Mouse (Mus musculus): ENCODE results near the gene Klhdc1. TPM values are rescaled to one million over a fixed set of nuclear protein-coding genes. Genes with fewer than 3 reads are reported as not detected.

The Klhdc1 gene
- polyA plus RNA-seq, 1 experiment from 2014 or later = 1.8 TPM

GRCm38 (mm10) chr12:69288699-69289098 lies 47.7 kb downstream of the Klhdc1 start:
- H3K9me3 ChIP-seq = no peaks in the 10 kb centered on the region
- WGBS = 83% methylated on average over 9 of the region's 9 CpGs
- no peaks in the 10 kb centered on the region for H3K36me3 ChIP-seq (replicated peaks)
- no peak overlapping the region for H3K27ac ChIP-seq (replicated peaks)
- H3K27me3 ChIP-seq (replicated peaks; ENCODE audit: low read depth, poor library complexity, severe bottlenecking) = no peaks in the 10 kb centered on the region
- H3K4me1 ChIP-seq = no peaks in the 10 kb centered on the region
- no peak overlapping the region for H3K4me3 ChIP-seq
- no peak for DNase-seq (ENCODE audit: low spot score)

- no peaks in the 10 kb centered on the region for H3K36me3 ChIP-seq (replicated peaks)
- DNase-seq (ENCODE audit: low spot score) = no peak
- WGBS = 89% methylated on average over 6 of the region's 6 CpGs
- peaks cover 7% of the 10 kb centered on the region; the same call in 1 of the 2 replicates for H3K4me1 ChIP-seq
- H3K27ac ChIP-seq (replicated peaks) = no peak overlapping the region
- H3K4me3 ChIP-seq = no peak overlapping the region
- H3K27me3 ChIP-seq (replicated peaks; ENCODE audit: low read depth, poor library complexity, severe bottlenecking) = no peaks in the 10 kb centered on the region
- no peaks in the 10 kb centered on the region for H3K9me3 ChIP-seq
Measured at GRCm38 (mm10) chr12:69292401-69292800, 51.4 kb downstream of the Klhdc1 start.

- Histone ChIP-seq H3K9me3 (no peaks in the 10 kb centered on the region), H3K36me3 (replicated peaks) (peaks cover 6% of the 10 kb centered on the region)
- no peak for DNase-seq (ENCODE audit: low spot score)
Measured at GRCm38 (mm10) chr12:69293815-69294214, 52.8 kb downstream of the Klhdc1 start.

GRCm38 (mm10) chr12:69294936-69295335 lies 54.0 kb downstream of the Klhdc1 start:
- H3K4me1 ChIP-seq = peaks cover 25% of the 10 kb centered on the region
- WGBS = 86% methylated on average over 2 of the region's 2 CpGs
- H3K36me3 ChIP-seq (replicated peaks) = peaks cover 17% of the 10 kb centered on the region
- no peaks in the 10 kb centered on the region for H3K9me3 ChIP-seq
- no peak overlapping the region for H3K4me3 ChIP-seq
- DNase-seq (ENCODE audit: low spot score) = no peak
- H3K27me3 ChIP-seq (replicated peaks; ENCODE audit: low read depth, poor library complexity, severe bottlenecking) = no peaks in the 10 kb centered on the region
- no peak overlapping the region; the same call in 1 of the 2 replicates for H3K27ac ChIP-seq (replicated peaks)

More at GRCm38 (mm10) chr12:69293815-69294214, 52.8 kb downstream of the Klhdc1 start:
- WGBS = 63% methylated on average over 2 of the region's 2 CpGs
- no peak overlapping the region for H3K4me3 ChIP-seq
- H3K27me3 ChIP-seq (replicated peaks; ENCODE audit: low read depth, poor library complexity, severe bottlenecking) = no peaks in the 10 kb centered on the region
- H3K27ac ChIP-seq (replicated peaks) = no peak overlapping the region
- peaks cover 17% of the 10 kb centered on the region for H3K4me1 ChIP-seq

- Histone ChIP-seq H3K4me3 (peak overlapping the region; percentile 94; the same call in 1 of the 2 replicates), H3K27me3 (replicated peaks; ENCODE audit: low read depth, poor library complexity, severe bottlenecking) (no peaks in the 10 kb centered on the region), H3K4me1 (peaks cover 25% of the 10 kb centered on the region), H3K27ac (replicated peaks) (peak overlapping the region; percentile 99), H3K9me3 (no peaks in the 10 kb centered on the region), H3K36me3 (replicated peaks) (peaks cover 24% of the 10 kb centered on the region)
- no peak for DNase-seq (ENCODE audit: low spot score)
- 79% methylated on average over 4 of the region's 4 CpGs for WGBS
Measured at GRCm38 (mm10) chr12:69295651-69296050, 54.7 kb downstream of the Klhdc1 start.

- Histone ChIP-seq H3K4me3 (peak within 1 kb of the TSS; percentile 94), H3K36me3 (replicated peaks) (peaks cover 36% of the 10 kb centered on the region), H3K27me3 (replicated peaks; ENCODE audit: low read depth, poor library complexity, severe bottlenecking) (no peaks in the 10 kb centered on the region), H3K27ac (replicated peaks) (peak within 1 kb of the TSS; percentile 99), H3K9me3 (no peaks in the 10 kb centered on the region), H3K4me1 (peaks cover 25% of the 10 kb centered on the region)
- DNase-seq (ENCODE audit: low spot score) = peak; percentile 92
- WGBS = under 1% methylated on average over 98 of the region's 98 CpGs
Measured at GRCm38 (mm10) chr12:69296511-69297410, 55.8 kb downstream of the Klhdc1 start, which contains the start of gene Klhdc2. TSS of gene Klhdc2 (plus strand) at chr12:69296681.

GRCm38 (mm10) chr12:69297411-69298150 lies 56.6 kb downstream of the Klhdc1 start:
- no peak for DNase-seq (ENCODE audit: low spot score)
- H3K36me3 ChIP-seq (replicated peaks) = peaks cover 44% of the 10 kb centered on the region
- H3K4me1 ChIP-seq = peaks cover 25% of the 10 kb centered on the region
- H3K27me3 ChIP-seq (replicated peaks; ENCODE audit: low read depth, poor library complexity, severe bottlenecking) = no peaks in the 10 kb centered on the region
- H3K27ac ChIP-seq (replicated peaks) = peak overlapping the region; percentile 99
- WGBS = 21% methylated on average over 20 of the region's 20 CpGs
- H3K4me3 ChIP-seq = peak overlapping the region; percentile 94
- H3K9me3 ChIP-seq = no peaks in the 10 kb centered on the region

GRCm38 (mm10) chr12:69298281-69298680 lies 57.3 kb downstream of the Klhdc1 start:
- Histone ChIP-seq H3K36me3 (replicated peaks) (peaks cover 51% of the 10 kb centered on the region), H3K27me3 (replicated peaks; ENCODE audit: low read depth, poor library complexity, severe bottlenecking) (no peaks in the 10 kb centered on the region), H3K4me3 (peak overlapping the region; percentile 94), H3K27ac (replicated peaks) (no peak overlapping the region), H3K9me3 (no peaks in the 10 kb centered on the region), H3K4me1 (peaks cover 25% of the 10 kb centered on the region)
- WGBS = 90% methylated on average over 4 of the region's 4 CpGs
- DNase-seq (ENCODE audit: low spot score) = peak; percentile 13

GRCm38 (mm10) chr12:69299231-69299630 lies 58.3 kb downstream of the Klhdc1 start:
- 53% methylated on average over 12 of the region's 12 CpGs for WGBS
- no peak overlapping the region for H3K27ac ChIP-seq (replicated peaks)
- peak overlapping the region; percentile 94 for H3K4me3 ChIP-seq
- H3K27me3 ChIP-seq (replicated peaks; ENCODE audit: low read depth, poor library complexity, severe bottlenecking) = no peaks in the 10 kb centered on the region
- H3K9me3 ChIP-seq = no peaks in the 10 kb centered on the region
- peak; percentile 36 for DNase-seq (ENCODE audit: low spot score)
- peaks cover 60% of the 10 kb centered on the region for H3K36me3 ChIP-seq (replicated peaks)
- peaks cover 25% of the 10 kb centered on the region for H3K4me1 ChIP-seq

GRCm38 (mm10) chr12:69299831-69300230 lies 58.9 kb downstream of the Klhdc1 start:
- 89% methylated on average over 3 of the region's 3 CpGs for WGBS
- H3K4me3 ChIP-seq = peak overlapping the region; percentile 94; the same call in 1 of the 2 replicates
- H3K36me3 ChIP-seq (replicated peaks) = peaks cover 66% of the 10 kb centered on the region
- H3K27me3 ChIP-seq (replicated peaks; ENCODE audit: low read depth, poor library complexity, severe bottlenecking) = no peaks in the 10 kb centered on the region
- DNase-seq (ENCODE audit: low spot score) = no peak
- H3K4me1 ChIP-seq = peaks cover 25% of the 10 kb centered on the region
- no peak overlapping the region for H3K27ac ChIP-seq (replicated peaks)
- no peaks in the 10 kb centered on the region for H3K9me3 ChIP-seq

GRCm38 (mm10) chr12:69300391-69300790 lies 59.4 kb downstream of the Klhdc1 start:
- no peak overlapping the region for H3K27ac ChIP-seq (replicated peaks)
- H3K36me3 ChIP-seq (replicated peaks) = peaks cover 72% of the 10 kb centered on the region
- DNase-seq (ENCODE audit: low spot score) = no peak
- H3K27me3 ChIP-seq (replicated peaks; ENCODE audit: low read depth, poor library complexity, severe bottlenecking) = no peaks in the 10 kb centered on the region
- no peak overlapping the region for H3K4me3 ChIP-seq
- 74% methylated on average over 2 of the region's 2 CpGs for WGBS
- no peaks in the 10 kb centered on the region for H3K9me3 ChIP-seq
- peaks cover 25% of the 10 kb centered on the region for H3K4me1 ChIP-seq

GRCm38 (mm10) chr12:69302171-69302570 lies 61.2 kb downstream of the Klhdc1 start:
- H3K27ac ChIP-seq (replicated peaks) = no peak overlapping the region
- DNase-seq (ENCODE audit: low spot score) = no peak
- no peaks in the 10 kb centered on the region for H3K9me3 ChIP-seq
- H3K27me3 ChIP-seq (replicated peaks; ENCODE audit: low read depth, poor library complexity, severe bottlenecking) = no peaks in the 10 kb centered on the region
- H3K36me3 ChIP-seq (replicated peaks) = peaks cover 90% of the 10 kb centered on the region
- H3K4me1 ChIP-seq = peaks cover 19% of the 10 kb centered on the region
- H3K4me3 ChIP-seq = no peak overlapping the region
- WGBS = 93% methylated on average over 12 of the region's 12 CpGs

Measured in embryonic facial prominence, embryonic 10.5 days (tissue).